Mouse (Mus musculus): ENCODE data around the gene Trat1.

DNA sequence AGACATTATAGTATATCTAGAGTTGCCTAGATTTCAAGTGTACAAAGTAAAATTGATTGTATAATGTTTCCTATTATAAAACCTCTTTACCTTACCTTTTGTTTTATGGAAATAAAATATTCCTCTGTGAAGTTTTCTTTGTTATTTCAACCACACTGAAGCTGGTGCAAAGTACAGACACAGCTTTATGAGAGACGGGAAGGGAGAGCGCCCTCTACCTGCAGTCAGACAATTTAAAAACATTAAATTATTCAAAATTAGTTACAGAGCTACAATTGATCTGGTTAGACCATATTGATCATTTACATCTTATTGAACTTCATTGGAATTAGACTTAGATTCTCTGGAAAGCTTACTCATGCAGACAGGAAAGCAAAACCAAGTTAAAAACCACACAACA, 5.4 kb upstream of the Trat1 start:
- TF ChIP-seq MAFK (IDR thresholded peaks at IDR 0.05; ENCODE audit: insufficient read depth, low read depth, low read length) (no peak), ZNF384 (IDR thresholded peaks at IDR 0.05; ENCODE audit: low read depth, low read length) (no peak)

Measured in ES-E14 (cell line).